Mouse (Mus musculus): ENCODE measurements around the gene Lmf1. TPM values are rescaled to one million over a fixed set of nuclear protein-coding genes. Genes with fewer than 3 reads are reported as not detected.

Lmf1 gene
- polyA plus RNA-seq, 1 experiment from 2014 or later, result 36.9 TPM

DNA sequence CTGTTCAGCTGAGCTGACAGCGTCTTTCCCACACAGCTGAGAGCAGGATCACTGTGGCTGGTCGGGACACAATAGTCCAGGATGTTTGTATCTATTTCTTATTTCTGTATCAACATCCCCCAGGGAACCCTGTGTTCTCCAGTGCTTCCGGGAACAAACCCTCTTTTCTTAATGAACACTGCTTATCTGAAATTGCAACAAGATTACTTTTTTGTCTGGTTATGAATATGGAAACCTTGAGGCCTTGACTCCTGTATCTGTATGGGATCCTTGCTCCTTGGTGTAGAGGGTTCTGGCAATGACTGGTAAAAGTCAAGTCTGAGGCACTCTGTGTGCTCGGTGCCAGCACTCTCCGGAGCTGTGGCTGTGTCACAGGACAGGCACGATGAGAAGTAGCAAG, 11.2 kb downstream of the Lmf1 start:
- Histone ChIP-seq H3K4me3 (ENCODE audit: low read length) (no peak overlapping the region), H3K27ac (ENCODE audit: low read length) (no peak overlapping the region), H3K9me3 (replicated peaks; ENCODE audit: control insufficient read depth, low read length) (peaks cover 3% of the 10 kb centered on the region), H3K27me3 (ENCODE audit: control insufficient read depth, insufficient read depth, low read length) (no peaks in the 10 kb centered on the region), H3K9ac (ENCODE audit: low read length) (no peak overlapping the region), H3K4me1 (ENCODE audit: control insufficient read depth, insufficient read depth, low read length) (peaks cover 5% of the 10 kb centered on the region), H3K36me3 (ENCODE audit: control insufficient read depth, insufficient read depth) (peaks cover 29% of the 10 kb centered on the region), H3K4me2 (ENCODE audit: low read depth, low read length) (no peak overlapping the region)
- 85% methylated on average over 6 of the region's 6 CpGs for WGBS
- no peak for ATAC-seq (replicated peaks; ENCODE audit: extremely low read depth, insufficient read depth, low FRiP score)

DNA sequence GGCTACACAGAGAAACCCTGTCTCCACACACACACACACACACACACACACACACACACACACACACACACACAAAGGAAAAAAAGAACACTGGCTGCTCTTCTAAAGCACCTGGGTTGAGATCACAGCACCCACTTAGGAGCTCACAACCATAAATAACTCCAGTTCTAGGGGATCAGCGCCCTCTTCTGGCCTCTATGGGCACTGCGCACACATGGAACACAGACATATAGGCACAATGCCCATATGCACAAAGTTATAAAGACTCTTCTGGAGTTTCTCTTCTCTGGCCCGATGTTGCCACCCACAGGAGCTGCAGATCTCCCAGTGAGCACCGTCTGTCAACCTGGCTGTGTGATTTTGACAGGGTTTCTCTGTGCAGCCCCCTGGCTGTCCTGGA, 12.1 kb downstream of the Lmf1 start:
- peaks cover 6% of the 10 kb centered on the region for H3K4me1 ChIP-seq (ENCODE audit: control insufficient read depth, insufficient read depth, low read length)
- 77% methylated on average over 4 of the region's 4 CpGs for WGBS

GRCm38 (mm10) chr17:25592336-25592735, 13.5 kb downstream of the Lmf1 start:
- peaks cover 19% of the 10 kb centered on the region for H3K36me3 ChIP-seq (ENCODE audit: control insufficient read depth, insufficient read depth)
- H3K4me3 ChIP-seq (ENCODE audit: low read length), result no peak overlapping the region
- no peak overlapping the region for H3K9ac ChIP-seq (ENCODE audit: low read length)
- H3K4me2 ChIP-seq (ENCODE audit: low read depth, low read length), result no peak overlapping the region
- WGBS, result 83% methylated on average over 6 of the region's 6 CpGs
- no peak for ATAC-seq (replicated peaks; ENCODE audit: extremely low read depth, insufficient read depth, low FRiP score)
- H3K4me1 ChIP-seq (ENCODE audit: control insufficient read depth, insufficient read depth, low read length), result peaks cover 6% of the 10 kb centered on the region
- H3K27me3 ChIP-seq (ENCODE audit: control insufficient read depth, insufficient read depth, low read length), result no peaks in the 10 kb centered on the region
- H3K27ac ChIP-seq (ENCODE audit: low read length), result no peak overlapping the region
- peaks cover 3% of the 10 kb centered on the region for H3K9me3 ChIP-seq (replicated peaks; ENCODE audit: control insufficient read depth, low read length)

More for the DNA sequence above, 12.1 kb downstream of the Lmf1 start:
- no peak overlapping the region for H3K27ac ChIP-seq (ENCODE audit: low read length)
- no peak overlapping the region for H3K9ac ChIP-seq (ENCODE audit: low read length)
- H3K4me2 ChIP-seq (ENCODE audit: low read depth, low read length), result no peak overlapping the region
- no peak overlapping the region for H3K4me3 ChIP-seq (ENCODE audit: low read length)
- H3K27me3 ChIP-seq (ENCODE audit: control insufficient read depth, insufficient read depth, low read length), result no peaks in the 10 kb centered on the region
- ATAC-seq (replicated peaks; ENCODE audit: extremely low read depth, insufficient read depth, low FRiP score), result no peak
- peaks cover 24% of the 10 kb centered on the region for H3K36me3 ChIP-seq (ENCODE audit: control insufficient read depth, insufficient read depth)
- H3K9me3 ChIP-seq (replicated peaks; ENCODE audit: control insufficient read depth, low read length), result peaks cover 3% of the 10 kb centered on the region

- H3K27me3 ChIP-seq (ENCODE audit: control insufficient read depth, insufficient read depth, low read length), result no peaks in the 10 kb centered on the region
- WGBS, result 71% methylated on average over 22 of the region's 22 CpGs
- H3K27ac ChIP-seq (ENCODE audit: low read length), result no peak overlapping the region
- H3K9ac ChIP-seq (ENCODE audit: low read length), result no peak overlapping the region
- H3K9me3 ChIP-seq (replicated peaks; ENCODE audit: control insufficient read depth, low read length), result peaks cover 3% of the 10 kb centered on the region
- no peak overlapping the region for H3K4me2 ChIP-seq (ENCODE audit: low read depth, low read length)
- H3K4me3 ChIP-seq (ENCODE audit: low read length), result no peak overlapping the region
- no peak for ATAC-seq (replicated peaks; ENCODE audit: extremely low read depth, insufficient read depth, low FRiP score)
- peaks cover 15% of the 10 kb centered on the region for H3K36me3 ChIP-seq (ENCODE audit: control insufficient read depth, insufficient read depth)
- peaks cover 6% of the 10 kb centered on the region for H3K4me1 ChIP-seq (ENCODE audit: control insufficient read depth, insufficient read depth, low read length)
Observed at GRCm38 (mm10) chr17:25593411-25594261, 14.8 kb downstream of the Lmf1 start.

DNA sequence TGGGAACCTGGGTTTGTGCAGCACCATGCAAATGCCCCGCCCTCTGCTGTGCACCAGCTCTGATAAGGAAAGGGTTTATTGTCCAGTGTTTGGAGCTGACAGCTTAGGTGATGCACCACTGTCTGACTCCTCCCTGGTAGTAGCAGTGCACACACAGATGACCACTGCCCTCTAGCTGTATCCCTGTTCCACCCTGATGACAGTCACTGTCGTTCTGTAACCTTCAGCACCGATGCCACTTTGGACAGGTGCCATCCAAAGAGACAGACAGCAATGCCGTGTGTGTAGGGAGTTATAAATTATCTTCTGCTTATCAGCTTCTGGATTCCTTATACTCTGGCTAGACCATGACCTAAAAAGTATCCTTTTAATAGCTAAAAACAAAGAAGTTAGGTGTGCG, 16.6 kb downstream of the Lmf1 start:
- Histone ChIP-seq H3K36me3 (ENCODE audit: control insufficient read depth, insufficient read depth) (peaks cover 7% of the 10 kb centered on the region), H3K9ac (ENCODE audit: low read length) (no peak overlapping the region), H3K27ac (ENCODE audit: low read length) (no peak overlapping the region), H3K9me3 (replicated peaks; ENCODE audit: control insufficient read depth, low read length) (peaks cover 3% of the 10 kb centered on the region), H3K4me3 (ENCODE audit: low read length) (no peak overlapping the region), H3K4me1 (ENCODE audit: control insufficient read depth, insufficient read depth, low read length) (peaks cover 6% of the 10 kb centered on the region), H3K27me3 (ENCODE audit: control insufficient read depth, insufficient read depth, low read length) (no peaks in the 10 kb centered on the region), H3K4me2 (ENCODE audit: low read depth, low read length) (no peak overlapping the region)
- ATAC-seq (replicated peaks; ENCODE audit: extremely low read depth, insufficient read depth, low FRiP score), result no peak
- 57% methylated on average over 5 of the region's 5 CpGs for WGBS

- H3K4me1 ChIP-seq (ENCODE audit: control insufficient read depth, insufficient read depth, low read length), result peaks cover 6% of the 10 kb centered on the region
- no peak for ATAC-seq (replicated peaks; ENCODE audit: extremely low read depth, insufficient read depth, low FRiP score)
- H3K27me3 ChIP-seq (ENCODE audit: control insufficient read depth, insufficient read depth, low read length), result no peaks in the 10 kb centered on the region
- no peak overlapping the region for H3K9ac ChIP-seq (ENCODE audit: low read length)
- no peak overlapping the region for H3K4me3 ChIP-seq (ENCODE audit: low read length)
- H3K36me3 ChIP-seq (ENCODE audit: control insufficient read depth, insufficient read depth), result no peaks in the 10 kb centered on the region
- no peak overlapping the region for H3K4me2 ChIP-seq (ENCODE audit: low read depth, low read length)
- 62% methylated on average over 3 of the region's 3 CpGs for WGBS
- H3K27ac ChIP-seq (ENCODE audit: low read length), result no peak overlapping the region
- H3K9me3 ChIP-seq (replicated peaks; ENCODE audit: control insufficient read depth, low read length), result no peaks in the 10 kb centered on the region
Observed at GRCm38 (mm10) chr17:25597537-25597936, 18.7 kb downstream of the Lmf1 start.

GRCm38 (mm10) chr17:25602366-25602765, 23.5 kb downstream of the Lmf1 start:
- no peak for ATAC-seq (replicated peaks; ENCODE audit: extremely low read depth, insufficient read depth, low FRiP score)
- no peak overlapping the region for H3K27ac ChIP-seq (ENCODE audit: low read length)

DNA sequence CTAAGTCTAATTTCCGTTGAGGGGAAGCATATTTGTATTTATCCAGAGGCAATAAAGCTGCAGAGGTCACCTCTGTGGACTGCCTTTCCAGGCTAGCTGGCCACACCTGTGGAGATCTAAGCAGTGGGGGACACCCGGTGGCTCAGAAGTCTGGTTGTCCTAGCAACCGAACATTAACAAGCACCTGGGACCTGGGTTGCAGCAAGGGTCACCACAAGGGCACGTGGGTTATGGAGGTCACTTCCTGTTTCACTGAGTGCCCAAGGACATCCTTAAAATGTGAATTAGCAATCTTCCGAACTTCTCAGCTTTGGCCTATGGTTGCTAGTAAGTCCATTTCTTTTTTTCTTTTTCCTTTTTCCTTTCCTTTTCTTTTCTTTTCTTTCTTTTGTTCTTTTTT, 25.3 kb downstream of the Lmf1 start:
- Histone ChIP-seq H3K9ac (ENCODE audit: low read length) (no peak overlapping the region), H3K27me3 (ENCODE audit: control insufficient read depth, insufficient read depth, low read length) (no peaks in the 10 kb centered on the region), H3K4me2 (ENCODE audit: low read depth, low read length) (no peak overlapping the region), H3K4me3 (ENCODE audit: low read length) (no peak overlapping the region), H3K27ac (ENCODE audit: low read length) (no peak overlapping the region), H3K4me1 (ENCODE audit: control insufficient read depth, insufficient read depth, low read length) (peaks cover 3% of the 10 kb centered on the region), H3K9me3 (replicated peaks; ENCODE audit: control insufficient read depth, low read length) (no peaks in the 10 kb centered on the region), H3K36me3 (ENCODE audit: control insufficient read depth, insufficient read depth) (no peaks in the 10 kb centered on the region)
- ATAC-seq (replicated peaks; ENCODE audit: extremely low read depth, insufficient read depth, low FRiP score), result no peak
- 63% methylated on average over 5 of the region's 5 CpGs for WGBS

More at GRCm38 (mm10) chr17:25602366-25602765, 23.5 kb downstream of the Lmf1 start:
- Histone ChIP-seq H3K36me3 (ENCODE audit: control insufficient read depth, insufficient read depth) (no peaks in the 10 kb centered on the region), H3K9me3 (replicated peaks; ENCODE audit: control insufficient read depth, low read length) (no peaks in the 10 kb centered on the region), H3K4me1 (ENCODE audit: control insufficient read depth, insufficient read depth, low read length) (no peaks in the 10 kb centered on the region), H3K9ac (ENCODE audit: low read length) (no peak overlapping the region), H3K27me3 (ENCODE audit: control insufficient read depth, insufficient read depth, low read length) (no peaks in the 10 kb centered on the region), H3K4me2 (ENCODE audit: low read depth, low read length) (no peak overlapping the region), H3K4me3 (ENCODE audit: low read length) (no peak overlapping the region)
- WGBS, result 68% methylated on average over 8 of the region's 8 CpGs

DNA sequence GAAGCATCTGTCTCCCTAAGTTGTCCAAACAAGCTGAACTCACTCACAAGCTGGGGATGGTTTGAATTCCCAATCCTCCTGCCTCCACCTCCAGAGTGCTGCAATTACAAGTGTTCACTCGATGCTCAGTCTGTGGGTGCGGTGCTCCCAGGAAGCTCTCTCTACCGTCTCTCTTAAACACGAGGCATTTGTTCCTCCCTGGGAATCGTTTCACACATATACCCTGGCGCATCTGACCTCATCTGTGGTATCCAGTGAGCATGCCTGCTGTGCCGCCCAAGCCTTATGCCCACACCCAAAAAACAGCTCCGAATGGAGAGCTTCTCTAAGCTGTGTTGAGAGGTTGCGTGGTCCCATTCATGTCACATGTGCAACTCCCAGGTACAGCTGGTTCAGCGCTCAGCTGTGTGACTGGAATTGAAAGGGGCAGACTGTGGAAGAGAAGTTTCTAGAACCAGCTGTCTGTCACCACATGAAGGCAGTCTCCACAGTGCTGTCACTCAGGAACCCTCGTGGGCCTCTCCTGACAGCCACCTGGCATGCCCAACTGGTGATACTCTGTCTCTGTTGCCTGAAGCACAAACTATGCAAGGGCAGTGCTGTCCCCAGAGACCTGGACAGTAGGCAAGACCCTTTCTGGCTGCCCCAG, 29.4 kb downstream of the Lmf1 start:
- H3K36me3 ChIP-seq (ENCODE audit: control insufficient read depth, insufficient read depth), result peaks cover 4% of the 10 kb centered on the region
- H3K27ac ChIP-seq (ENCODE audit: low read length), result no peak overlapping the region
- no peak overlapping the region for H3K9ac ChIP-seq (ENCODE audit: low read length)
- ATAC-seq (replicated peaks; ENCODE audit: extremely low read depth, insufficient read depth, low FRiP score), result no peak
- 81% methylated on average over 11 of the region's 11 CpGs for WGBS
- H3K4me2 ChIP-seq (ENCODE audit: low read depth, low read length), result no peak overlapping the region
- peaks cover 22% of the 10 kb centered on the region for H3K4me1 ChIP-seq (ENCODE audit: control insufficient read depth, insufficient read depth, low read length)
- H3K27me3 ChIP-seq (ENCODE audit: control insufficient read depth, insufficient read depth, low read length), result no peaks in the 10 kb centered on the region
- H3K4me3 ChIP-seq (ENCODE audit: low read length), result no peak overlapping the region
- no peaks in the 10 kb centered on the region for H3K9me3 ChIP-seq (replicated peaks; ENCODE audit: control insufficient read depth, low read length)
